Mouse (Mus musculus) regulatory T cell (primary cell): Measurements from ENCODE around the gene Pcnx2.

ENCODE experiments used
- in situ Hi-C: fragments of 300-600 bp; cut with MboI, MseI; formaldehyde crosslinking; loops from one replicate; pipeline ENCODE4 v1.15.1; 2025; ENCODE audit warnings: high pct_unique_total_duplicates

Gene Pcnx2

DNA sequence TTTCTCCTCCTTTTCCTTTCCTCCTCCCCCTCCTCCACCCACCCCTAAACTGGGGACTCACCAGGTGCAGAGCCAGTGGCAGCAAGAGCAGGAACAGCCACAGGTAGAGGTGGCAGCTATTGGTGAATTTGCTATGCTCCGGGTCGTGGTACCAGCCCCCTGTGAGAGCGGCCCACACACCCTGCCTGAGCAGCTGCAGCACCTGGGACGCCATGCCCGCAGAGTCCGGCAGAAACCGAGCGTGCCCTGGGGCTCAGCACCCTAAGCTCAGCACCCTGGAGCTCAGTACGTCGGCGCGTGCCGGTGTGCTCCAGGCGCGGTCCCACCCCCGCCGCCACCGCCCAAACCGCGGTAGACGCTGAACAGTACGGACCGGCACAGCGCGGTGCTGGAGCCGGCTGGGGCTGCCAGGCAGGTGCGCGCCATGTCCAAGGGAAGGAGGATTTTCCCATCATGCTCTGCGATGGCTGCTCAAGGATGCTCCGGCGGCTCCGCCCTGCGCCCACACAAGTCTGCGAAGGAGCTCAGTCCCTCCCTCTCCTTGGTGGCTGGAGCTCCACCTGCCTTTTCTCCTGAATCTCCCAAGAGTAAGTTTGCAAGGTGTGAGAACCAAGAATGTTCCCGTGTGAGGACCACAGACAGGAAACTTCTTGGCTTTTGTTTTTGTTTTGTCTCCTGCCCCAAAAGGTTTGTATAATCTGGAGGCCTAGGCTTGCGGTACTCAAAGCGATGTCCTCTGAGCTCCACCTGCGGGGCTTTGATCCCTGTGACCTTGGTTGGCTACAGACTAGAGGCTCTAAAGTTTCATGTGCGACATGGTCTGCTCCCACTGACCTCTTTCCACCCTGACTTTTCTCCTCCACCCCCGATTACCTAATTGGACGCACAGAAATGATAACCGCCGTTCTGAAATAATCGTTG is at the start of gene Pcnx2:
Pcnx2 (minus strand) TSS at position 450 of the 921 bp plus-strand sequence.
- in situ Hi-C loops, result no loop called here

DNA sequence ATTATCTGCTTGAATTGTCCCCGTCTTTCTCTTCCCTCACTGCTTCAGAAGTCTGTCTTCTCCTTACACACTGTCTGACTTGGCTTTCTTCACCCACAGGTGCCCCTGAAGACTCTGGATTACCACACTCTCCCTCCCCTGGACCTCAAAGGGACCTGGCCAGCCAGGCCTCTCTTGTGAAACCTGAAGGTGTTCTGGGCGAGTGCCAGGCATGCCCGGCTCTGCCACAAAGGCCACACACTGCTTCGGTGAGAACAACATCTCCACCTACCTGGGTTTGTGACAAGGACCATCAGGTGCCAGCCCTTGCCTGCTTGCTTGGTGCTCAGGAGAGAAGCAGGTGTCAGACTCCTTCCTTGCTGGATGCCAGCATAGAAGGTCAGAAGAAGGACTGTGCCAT is 46.4 kb upstream of the Pcnx2 start:
- in situ Hi-C loops, result no loop called here

DNA sequence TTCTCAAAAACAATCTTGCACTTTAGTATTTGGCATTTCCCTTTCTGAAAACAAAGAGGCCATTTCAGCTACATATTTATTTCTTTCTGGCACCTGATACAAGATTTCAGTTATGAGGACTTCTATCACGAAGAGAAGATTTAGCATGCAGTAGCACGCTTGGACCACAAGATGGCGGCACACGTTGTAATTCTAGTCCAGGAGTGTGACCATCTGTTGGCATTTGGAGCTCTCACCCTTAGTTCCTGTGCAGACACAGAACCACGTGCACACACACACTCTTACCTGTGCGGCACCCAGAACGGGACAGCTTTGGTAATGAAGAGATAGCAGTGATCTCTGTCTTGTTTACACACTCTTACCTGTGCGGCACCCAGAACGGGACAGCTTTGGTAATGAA is 37.5 kb upstream of the Pcnx2 start:
- in situ Hi-C loops, result no loop called here

DNA sequence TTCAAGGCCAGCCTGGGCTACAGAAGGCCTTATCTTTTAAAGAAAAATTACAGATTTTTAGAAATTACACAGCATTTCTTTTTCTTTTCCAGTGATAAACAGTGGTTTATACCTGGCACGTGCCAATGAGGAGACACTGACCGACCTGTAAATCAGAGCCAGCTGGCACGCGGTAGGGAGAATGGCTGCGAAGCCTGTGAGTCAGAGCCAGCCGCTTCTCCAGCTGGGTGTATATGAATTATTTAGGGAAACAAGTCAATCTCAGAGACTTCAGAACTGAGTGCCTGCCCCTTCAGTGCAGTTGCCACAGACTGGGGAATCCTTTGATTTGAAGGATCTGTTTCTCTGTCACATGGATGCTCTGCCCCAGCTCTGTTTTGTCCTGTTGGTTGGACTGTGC is 33.7 kb upstream of the Pcnx2 start:
- in situ Hi-C loops, result no loop called here

DNA sequence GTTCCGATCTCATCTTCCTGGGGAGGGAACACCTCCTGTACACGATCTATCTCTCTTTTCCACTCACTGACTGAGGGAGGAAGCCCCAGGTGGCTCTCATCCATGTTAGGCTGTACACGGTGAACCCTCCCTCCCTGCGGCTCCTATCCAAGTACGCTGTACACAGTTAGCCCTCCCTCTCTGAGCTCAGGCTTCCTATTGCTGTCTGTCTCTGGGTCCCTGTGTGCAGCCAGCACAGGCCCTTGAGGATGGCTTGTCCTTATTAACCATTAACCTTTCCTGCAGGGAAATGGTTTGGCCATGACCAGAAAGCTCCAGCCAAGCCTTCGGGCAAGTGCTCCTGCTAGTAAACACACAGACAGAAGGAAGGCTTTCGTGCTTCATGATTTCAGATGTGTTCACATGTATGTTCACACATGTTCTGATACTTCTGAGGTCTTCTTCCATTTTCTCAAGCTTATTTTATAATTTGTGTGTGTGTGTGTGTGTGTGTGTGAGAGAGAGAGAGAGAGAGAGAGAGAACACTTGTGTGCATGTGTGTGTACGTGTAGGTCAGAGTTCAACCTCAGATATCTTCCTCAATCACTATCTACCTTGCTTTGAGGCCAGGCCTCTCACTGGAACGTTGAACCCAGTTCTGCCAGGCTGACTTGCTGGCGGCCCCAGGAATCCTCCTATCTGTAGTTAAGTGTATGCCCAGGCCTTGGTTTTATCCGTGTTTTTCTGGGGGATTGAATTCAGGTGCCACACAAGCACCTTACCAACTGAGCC is 32.3 kb upstream of the Pcnx2 start:
- in situ Hi-C loops, result no loop called here

DNA sequence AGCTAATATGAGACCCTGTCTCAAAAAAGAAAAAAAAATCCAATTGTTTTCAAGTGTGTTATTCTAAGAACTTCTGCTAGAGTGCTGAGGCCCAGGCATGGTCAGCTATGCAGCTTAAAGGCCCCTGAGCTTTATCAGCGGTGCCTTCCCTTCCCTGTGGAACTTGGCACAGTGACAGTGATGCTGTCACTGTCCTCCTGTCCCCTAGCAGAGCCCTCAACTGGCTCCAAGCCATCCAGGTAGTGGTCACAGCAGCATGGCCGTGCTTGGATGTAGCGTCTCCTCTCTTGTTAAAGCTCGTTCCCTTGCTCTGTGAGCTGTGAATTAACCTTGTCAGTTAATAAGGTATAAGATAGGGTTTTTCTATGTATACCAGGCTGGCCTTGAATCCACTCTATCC is 28.5 kb upstream of the Pcnx2 start:
- in situ Hi-C loops, result no loop called here

DNA sequence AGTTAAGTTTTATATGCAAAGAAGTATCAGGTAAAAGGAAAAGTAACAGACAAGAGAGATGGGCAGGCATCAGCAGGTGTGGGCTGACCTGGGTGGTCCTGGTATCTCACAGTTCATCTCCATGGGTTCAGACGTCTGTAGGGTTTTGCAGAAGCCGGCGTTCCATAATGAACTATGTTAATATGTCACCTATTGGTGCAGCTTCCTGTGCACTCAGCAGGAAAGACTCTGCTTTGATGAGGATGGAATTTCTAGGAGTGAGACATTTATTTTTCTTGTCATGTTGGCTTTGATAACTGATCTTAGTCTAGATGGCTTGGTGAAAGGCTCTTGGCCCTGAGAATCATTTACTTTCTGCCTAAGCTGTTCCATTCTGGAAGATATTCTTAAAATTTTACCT is 24.2 kb upstream of the Pcnx2 start:
- in situ Hi-C loops, result no loop called here

DNA sequence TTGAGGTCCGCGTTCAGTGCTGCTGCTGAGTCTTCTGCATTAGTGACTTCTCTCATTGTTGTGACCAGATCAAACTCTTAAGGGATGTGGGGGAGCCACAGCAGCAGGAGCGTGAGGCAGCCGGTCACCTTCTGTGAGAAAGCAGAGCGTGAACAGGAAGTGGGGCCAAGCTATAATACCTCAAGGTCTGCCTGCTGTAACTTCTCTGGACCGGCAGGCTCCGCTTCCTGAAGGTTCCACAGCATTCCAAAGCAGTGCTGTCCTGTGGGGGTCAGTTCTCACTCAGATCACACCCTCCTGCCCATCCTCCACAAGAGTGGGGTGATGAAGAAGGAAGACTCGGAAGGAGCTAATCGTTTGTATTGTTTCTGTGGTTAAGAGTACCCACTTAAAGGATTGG is 22.6 kb upstream of the Pcnx2 start:
- in situ Hi-C loops, result no loop called here

DNA sequence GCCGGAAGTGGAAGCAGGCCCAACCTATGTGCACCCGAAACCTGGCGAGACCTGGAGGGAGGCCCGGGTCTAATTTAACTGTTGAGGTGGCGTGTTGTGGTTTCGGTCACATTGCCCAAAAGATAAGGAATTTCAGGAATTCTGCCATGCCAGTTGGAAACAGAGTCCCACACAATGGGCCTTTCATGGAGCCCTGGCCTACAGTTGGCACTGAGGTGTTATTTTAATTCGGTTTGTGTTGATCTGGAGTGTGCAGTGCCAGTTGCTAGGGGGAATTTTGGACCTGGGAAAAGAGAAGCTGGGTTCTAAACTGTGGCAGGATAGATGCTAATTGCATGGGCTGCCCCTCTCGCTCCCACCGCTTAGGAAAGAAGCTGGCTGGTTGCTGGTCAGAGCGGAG is 22.2 kb upstream of the Pcnx2 start:
- in situ Hi-C loops, result no loop called here

DNA sequence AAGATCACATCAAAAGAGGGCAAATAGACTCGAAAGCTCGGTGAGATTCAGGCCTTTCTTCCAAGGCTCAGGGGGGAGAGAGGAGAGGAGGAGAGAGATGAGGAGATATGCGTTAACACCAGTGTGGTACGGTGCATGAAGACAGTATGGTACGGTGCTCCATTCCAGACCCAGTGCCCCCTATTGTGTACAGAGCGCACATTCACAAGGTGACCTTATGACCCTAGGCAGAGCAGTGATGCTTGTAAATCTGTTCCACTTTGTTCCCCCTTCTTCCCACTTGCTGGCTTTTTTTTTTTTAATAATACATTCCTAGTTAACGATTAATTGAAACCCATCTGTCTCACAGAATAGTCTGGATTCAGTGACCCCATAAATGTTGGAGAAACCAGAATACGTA is 21.4 kb upstream of the Pcnx2 start:
- in situ Hi-C loops, result no loop called here

DNA sequence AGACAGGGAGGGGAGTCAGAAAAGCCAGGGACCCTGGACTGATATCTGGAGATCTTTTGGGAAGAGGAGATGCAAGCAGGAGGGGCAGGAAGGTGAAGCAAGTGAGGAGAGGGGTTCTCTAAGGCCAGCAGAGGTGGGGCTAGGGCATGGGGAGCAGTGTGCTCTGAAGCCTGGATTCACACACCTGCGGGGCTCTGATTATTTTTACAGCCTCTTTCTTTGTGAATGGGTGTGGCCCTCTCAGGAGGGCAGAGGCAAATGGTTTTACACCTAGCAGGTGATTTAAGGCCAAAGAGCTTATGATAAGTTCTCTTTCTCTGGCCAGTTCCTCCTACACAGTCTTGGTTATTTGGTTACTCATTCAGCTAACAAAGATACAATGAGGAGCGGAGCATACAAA is 20.6 kb upstream of the Pcnx2 start:
- in situ Hi-C loops, result no loop called here

DNA sequence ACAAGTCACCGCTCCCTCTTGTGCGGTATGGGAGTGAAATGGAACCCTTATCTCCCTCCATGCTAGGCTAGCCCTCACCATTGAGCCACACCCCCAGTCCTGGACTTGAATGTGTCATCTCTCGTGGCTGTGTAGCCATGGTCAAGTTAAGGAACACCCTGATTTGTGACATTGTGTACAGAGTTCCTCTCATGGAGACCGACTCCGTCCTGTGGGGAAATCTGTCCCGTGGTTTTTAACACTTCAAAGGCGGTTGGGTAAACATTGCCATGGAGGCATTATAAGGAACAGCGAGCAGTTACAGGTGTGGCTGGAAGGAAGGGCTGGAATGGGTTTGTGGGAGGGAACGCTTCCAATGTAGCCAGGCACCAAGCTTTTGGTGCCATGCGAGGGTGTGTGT is 18.9 kb upstream of the Pcnx2 start:
- in situ Hi-C loops, result no loop called here

DNA sequence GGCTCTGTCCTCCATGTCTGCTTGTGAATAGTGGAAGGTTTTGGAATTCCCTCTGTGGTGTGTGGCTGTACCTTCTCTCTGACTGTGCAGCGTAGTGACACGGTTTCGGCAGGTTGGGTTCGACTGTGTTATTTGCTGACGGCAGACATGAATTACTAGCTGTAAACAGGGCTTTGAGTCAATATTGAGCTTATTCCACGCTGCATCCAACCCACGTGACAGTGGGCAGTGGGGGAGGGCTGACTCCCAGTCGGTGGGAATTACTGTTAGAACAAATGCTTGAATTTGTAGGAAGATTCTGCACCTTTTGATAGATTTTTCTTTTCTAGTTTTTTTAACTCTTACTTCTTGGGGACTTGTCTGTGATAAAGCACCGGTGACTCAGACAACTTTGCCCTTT is 16.3 kb upstream of the Pcnx2 start:
- in situ Hi-C loops, result no loop called here

DNA sequence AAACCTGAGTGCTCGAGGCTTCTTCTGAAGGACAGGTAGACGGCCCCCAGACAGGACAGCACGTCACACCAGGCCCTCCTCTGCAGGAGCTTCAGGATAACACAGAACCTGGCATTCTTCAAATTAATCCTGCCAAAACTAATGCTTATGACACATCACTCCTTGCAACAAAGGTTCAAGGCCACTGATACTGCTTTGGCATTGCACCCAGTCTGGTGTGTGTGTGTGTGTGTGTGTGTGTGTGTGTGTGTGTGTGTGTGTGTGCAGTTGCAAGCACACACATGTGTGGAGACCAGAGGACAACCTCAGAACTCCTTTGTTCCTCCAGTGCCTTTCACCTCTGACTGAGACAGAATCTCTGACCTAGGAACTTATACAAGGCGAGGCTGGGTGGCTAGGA is 15.1 kb upstream of the Pcnx2 start:
- in situ Hi-C loops, result no loop called here

DNA sequence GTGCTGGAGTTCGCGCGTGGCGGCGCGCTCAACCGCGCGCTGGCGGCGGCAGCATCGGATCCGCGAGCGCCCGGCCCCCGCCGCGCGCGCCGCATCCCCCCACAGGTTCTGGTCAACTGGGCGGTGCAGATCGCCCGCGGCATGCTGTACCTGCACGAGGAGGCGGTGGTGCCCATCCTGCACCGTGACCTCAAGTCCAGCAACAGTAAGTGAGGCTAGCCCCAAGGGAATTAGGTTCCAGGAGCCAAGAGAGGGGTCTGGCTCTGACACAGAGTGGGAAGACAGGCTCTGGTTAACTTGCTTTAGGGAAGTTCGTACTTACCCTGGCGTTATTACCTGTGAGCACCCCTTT is 13.1 kb upstream of the Pcnx2 start:
- in situ Hi-C loops, result no loop called here

DNA sequence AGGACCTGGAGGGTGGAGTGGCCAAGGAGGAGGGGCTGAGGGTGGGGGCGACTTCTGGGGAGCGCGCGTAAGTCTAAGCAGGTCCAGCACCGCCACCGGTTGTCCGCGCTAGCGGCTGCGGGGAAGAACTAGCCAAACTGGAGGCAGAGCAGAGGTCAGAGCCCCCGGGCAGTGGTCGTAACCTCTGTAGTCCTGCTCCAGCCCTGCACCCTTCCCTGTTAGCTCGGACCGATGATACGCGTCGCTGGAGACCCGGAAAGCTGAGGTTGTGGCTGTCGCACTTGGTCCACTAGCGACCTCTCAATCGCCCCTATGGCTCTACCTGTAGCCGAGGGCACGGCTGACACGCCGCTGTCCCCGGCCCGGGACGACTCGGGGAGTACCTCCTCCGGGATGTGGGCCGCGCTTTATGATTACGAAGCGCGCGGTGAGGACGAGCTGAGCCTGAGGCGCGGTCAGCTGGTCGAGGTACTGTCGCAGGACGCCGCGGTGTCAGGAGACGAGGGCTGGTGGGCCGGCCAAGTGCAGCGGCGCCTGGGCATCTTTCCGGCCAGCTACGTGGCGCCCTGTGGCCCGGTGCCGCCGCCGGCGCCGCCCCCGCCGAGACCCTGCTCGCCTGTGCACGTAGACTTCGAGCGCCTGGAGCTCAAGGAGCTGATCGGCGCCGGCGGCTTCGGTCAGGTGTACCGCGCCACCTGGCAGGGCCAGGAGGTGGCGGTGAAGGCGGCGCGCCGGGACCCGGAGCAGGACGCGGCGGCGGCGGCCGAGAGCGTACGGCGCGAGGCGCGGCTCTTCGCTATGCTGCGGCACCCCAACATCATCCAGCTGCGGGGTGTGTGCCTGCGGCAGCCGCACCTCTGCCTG is 12.5 kb upstream of the Pcnx2 start, which contains the start of gene Map3k21:
Map3k21 (plus strand) TSS at position 86 of the 864 bp plus-strand sequence.
- in situ Hi-C loops, result no loop called here

DNA sequence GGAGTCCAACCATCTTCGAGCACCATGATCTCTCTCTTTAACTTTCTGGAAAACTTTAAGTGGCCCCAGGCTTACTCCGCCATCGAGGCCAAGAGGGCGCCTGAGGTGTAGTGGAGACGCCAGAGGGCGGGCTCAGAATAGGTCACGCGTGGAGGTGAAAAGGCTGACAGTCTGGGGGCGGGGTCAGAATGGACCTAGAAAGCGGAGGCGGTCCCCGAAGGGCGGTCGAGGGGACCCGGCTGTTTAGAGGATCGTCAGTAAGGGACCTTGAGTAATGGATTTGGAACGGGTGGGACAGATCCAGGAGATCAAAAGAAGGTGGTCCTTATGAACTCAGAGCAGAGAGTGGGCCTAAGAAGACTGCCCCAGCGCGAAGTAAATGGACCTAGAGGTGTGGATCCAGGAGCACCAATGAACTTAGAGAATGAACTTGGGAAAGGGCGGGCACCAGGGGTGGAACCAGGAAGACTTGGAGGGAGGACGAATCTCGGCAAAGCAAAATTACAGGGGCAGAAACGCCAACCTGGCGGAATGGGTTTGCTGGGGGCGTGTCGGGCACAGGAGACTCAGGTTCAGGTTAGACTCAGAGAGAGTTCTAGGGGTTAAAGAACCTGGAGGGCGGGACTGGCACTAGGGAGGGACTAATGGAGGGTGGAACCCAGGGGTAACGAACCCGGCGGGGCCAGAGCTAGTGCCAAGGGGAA is 11.7 kb upstream of the Pcnx2 start:
- in situ Hi-C loops, result no loop called here

DNA sequence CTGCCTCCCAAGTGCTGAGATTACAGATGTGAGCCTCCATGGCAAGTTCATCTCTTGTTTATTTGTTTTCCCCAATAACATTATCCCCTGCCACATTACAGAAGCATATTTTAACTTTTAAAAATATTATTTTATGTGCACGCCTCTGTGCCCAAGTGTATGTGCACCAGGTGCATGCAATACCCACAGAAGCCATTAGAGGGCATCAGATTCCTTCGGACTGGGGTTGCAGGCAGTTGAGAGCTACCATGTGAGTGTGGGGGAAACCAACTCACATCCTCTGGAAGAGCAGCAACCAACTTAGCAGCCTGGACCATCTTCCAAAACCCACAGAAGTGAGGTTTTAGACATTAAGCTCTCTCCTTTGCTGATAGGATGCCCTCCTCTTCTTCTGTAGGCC is 9.2 kb upstream of the Pcnx2 start:
- in situ Hi-C loops, result no loop called here

DNA sequence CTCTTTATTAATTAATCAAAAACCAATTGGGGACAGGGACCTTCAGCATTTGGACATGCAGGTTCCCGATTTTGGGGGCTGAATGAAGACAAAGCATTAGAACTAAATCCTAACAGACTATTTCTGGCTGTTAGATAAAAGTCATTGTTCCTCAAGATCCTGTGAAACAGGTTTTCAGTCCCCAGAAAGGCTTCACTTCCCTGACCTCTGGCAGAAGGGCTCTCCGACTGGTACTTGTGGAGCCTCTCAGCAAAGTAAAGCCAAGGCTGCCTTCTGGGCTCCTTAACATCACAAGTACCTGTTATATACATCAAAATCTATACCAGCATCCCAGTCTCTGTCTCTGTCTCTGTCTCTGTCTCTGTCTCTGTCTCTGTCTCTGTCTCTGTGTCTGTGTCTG is 7.2 kb upstream of the Pcnx2 start:
- in situ Hi-C loops, result no loop called here

DNA sequence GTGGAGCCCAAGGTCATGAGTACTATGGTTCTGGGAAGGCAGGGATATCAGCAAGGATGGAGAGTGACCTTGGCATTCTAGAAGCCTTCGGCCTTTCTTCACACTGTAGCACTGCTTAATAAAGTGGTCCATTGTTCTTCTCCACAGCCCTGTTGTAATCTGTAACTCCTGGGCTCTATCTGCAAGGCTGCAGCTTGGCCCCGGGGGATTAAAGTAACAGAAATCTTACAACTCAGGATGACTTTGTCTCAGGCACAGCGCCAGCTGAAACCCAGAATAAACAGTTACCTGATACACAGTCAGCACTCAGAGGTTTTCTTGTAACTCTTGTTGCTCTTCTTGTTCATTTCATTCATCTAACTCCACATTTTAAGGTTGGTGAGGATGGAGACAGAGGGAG is 4.4 kb upstream of the Pcnx2 start:
- in situ Hi-C loops, result no loop called here

DNA sequence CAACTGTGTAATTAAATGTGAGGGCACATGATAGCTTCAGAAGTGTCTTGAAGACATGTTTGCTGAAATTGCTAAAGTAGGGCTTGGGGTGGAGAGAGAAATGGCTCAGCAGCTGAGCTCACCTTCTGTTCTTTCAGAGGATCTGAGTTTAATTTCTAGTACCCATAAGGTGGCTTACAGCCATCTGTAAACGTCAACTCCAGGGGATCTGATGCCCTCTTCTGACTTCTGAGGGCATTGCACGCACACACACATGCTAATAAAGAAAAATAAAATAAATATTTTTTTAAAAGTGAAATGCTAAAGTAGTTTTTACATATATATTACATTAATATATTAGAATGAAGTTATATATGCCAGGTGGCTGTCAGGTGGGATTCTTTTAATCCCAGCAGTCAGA is 3.0 kb upstream of the Pcnx2 start:
- in situ Hi-C loops, result no loop called here
